Mouse (Mus musculus): ENCODE measurements around the gene Clec14a. TPM values are rescaled to one million over a fixed set of nuclear protein-coding genes. Genes with fewer than 3 reads are reported as not detected.
"Not testable (repeated sequence)": the region's sequence is repeated elsewhere in the genome, so short reads cannot be mapped to it uniquely, and the experiment has no call there.

Clec14a gene
- under 1 TPM in 1 of 26 experiments, not detected in 25; 0.47 TPM for total RNA-seq (2018; cell fraction: chromatin; rRNA removed)
- total RNA-seq (2018; cell fraction: cytosol; rRNA removed): not detected
- not detected for total RNA-seq (2018; cell fraction: nucleus; rRNA removed)
- polyA plus RNA-seq (2018): not detected in 3 replicates

GRCm38 (mm10) chr12:58268563-58269501 lies at the start of gene Clec14a:
Clec14a (minus strand) TSS chr12:58269290.
- 31% methylated on average over 32 of the region's 32 CpGs for whole genome bisulfite sequencing (ENCODE audit: missing documents)
- Histone ChIP-seq H3K36me3 (ENCODE audit: inconsistent target) (no peaks in the 10 kb centered on the region), H3K27ac (no peak within 1 kb of the TSS), H3K79me2 (ENCODE audit: inconsistent target) (no peaks in the 10 kb centered on the region), H3K4me3 (ENCODE audit: inconsistent target) (no peak within 1 kb of the TSS)

DNA sequence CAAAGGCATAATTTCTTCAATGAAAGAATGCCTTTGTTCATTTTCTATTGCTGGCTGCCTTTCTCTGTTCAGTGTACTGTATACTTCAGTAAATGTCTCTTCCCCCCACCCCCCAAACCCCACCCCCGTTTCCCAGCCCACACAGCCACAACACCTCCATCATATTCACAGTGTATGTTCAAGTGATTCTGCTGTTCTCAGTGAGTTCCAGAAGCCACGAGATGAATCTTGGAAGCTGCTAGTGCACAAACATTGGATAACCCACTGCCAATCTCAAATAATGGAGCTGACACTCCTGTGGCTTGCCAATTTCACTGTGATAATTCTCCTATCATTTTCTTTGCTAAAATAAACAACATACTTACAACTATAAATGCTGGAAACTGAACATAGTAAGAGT lies 38.7 kb upstream of the Clec14a start:
- H3K36me3 ChIP-seq (ENCODE audit: inconsistent target): no peaks in the 10 kb centered on the region
- no peaks in the 10 kb centered on the region for H3K79me2 ChIP-seq (ENCODE audit: inconsistent target)
- H3K27ac ChIP-seq: no peak overlapping the region
- no peak overlapping the region for H3K4me3 ChIP-seq (ENCODE audit: inconsistent target)
- 75% methylated on average over 1 of the region's 2 CpGs for WGBS (ENCODE audit: missing documents)

- 22% methylated on average over 5 of the region's 8 CpGs for whole genome bisulfite sequencing (ENCODE audit: missing documents)
- H3K27ac ChIP-seq; H3K36me3 ChIP-seq (ENCODE audit: inconsistent target); H3K79me2 ChIP-seq (ENCODE audit: inconsistent target); H3K4me3 ChIP-seq (ENCODE audit: inconsistent target): not testable (repeated sequence)
These were observed 37.3 kb upstream of the Clec14a start for GRCm38 (mm10) chr12:58306402-58306801.

DNA sequence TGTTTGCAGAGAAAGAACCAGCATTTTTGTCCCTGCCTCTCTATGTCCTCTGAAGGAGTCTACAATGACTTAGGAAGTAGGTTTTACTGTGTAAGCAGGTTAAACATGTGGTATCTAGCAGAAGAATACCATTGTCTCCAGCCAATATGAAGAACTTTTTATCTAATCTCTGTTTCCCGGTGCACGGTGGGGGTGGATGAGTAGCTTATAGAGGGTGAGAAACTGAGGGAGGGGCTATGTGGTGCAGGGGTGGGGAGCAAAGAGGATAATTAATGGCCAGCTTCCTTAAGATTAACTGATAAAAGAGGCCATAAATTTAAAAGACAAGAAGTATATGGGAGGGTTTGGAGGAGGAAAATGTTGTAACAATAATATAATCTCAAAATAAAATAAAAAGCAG lies 36.5 kb upstream of the Clec14a start:
- H3K4me3 ChIP-seq (ENCODE audit: inconsistent target): no peak overlapping the region
- no peaks in the 10 kb centered on the region for H3K36me3 ChIP-seq (ENCODE audit: inconsistent target)
- no peak overlapping the region for H3K27ac ChIP-seq
- WGBS (ENCODE audit: missing documents): 9% methylated on average over 2 of the region's 2 CpGs
- no peaks in the 10 kb centered on the region for H3K79me2 ChIP-seq (ENCODE audit: inconsistent target)

DNA sequence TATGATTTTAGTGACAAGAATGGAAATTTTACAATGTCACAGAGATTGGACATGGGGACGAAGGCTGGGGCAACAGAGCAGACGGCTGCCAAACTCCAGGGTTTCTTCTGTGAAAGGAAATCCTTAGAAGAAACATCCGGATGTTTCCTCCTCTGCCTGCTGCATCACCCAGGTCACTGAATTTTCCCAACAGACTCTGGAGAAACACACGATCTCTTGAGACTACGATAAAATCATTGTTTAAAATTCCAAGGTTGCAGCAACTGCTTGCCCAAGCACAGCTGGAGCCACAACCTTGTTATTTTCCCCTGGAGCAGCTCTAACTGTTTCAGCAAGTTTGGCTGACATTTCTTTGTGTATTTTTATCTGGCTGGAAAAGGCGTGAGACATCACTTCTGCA lies 27.9 kb upstream of the Clec14a start:
- WGBS (ENCODE audit: missing documents): 94% methylated on average over 6 of the region's 6 CpGs
- Histone ChIP-seq H3K27ac (no peak overlapping the region), H3K36me3 (ENCODE audit: inconsistent target) (no peaks in the 10 kb centered on the region), H3K4me3 (ENCODE audit: inconsistent target) (no peak overlapping the region), H3K79me2 (ENCODE audit: inconsistent target) (no peaks in the 10 kb centered on the region)

- H3K79me2 ChIP-seq (ENCODE audit: inconsistent target): no peaks in the 10 kb centered on the region
- no peak overlapping the region for H3K27ac ChIP-seq
- 95% methylated on average over 3 of the region's 3 CpGs for WGBS (ENCODE audit: missing documents)
- H3K36me3 ChIP-seq (ENCODE audit: inconsistent target): no peaks in the 10 kb centered on the region
- no peak overlapping the region for H3K4me3 ChIP-seq (ENCODE audit: inconsistent target)
These were observed 16.8 kb upstream of the Clec14a start for GRCm38 (mm10) chr12:58285912-58286311.

- Histone ChIP-seq H3K79me2 (ENCODE audit: inconsistent target) (no peaks in the 10 kb centered on the region), H3K36me3 (ENCODE audit: inconsistent target) (no peaks in the 10 kb centered on the region), H3K27ac (no peak overlapping the region), H3K4me3 (ENCODE audit: inconsistent target) (no peak overlapping the region)
- WGBS (ENCODE audit: missing documents): 89% methylated on average over 6 of the region's 6 CpGs
These were observed 1.4 kb upstream of the Clec14a start for GRCm38 (mm10) chr12:58270520-58270919.

DNA sequence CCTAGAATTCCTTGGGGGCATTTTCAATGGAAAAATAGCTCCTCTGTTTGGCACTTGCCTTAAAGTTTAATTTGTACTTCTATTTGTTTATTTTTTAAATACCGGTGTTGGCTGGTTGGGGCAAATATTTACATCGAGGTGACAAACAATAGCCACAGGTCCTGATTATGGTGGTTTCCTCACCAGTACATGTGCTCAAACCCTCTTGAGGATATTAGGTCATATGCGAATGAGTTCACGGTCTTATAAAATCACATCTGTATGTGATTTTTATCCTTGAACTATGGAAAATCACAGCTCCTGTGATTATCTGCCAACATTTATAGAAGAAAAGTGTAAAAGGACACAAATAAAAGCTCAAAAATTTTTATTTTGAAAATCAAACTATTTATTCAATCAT lies 415 bp upstream of the Clec14a start:
- Histone ChIP-seq H3K4me3 (ENCODE audit: inconsistent target) (no peak overlapping the region), H3K27ac (no peak overlapping the region), H3K79me2 (ENCODE audit: inconsistent target) (no peaks in the 10 kb centered on the region), H3K36me3 (ENCODE audit: inconsistent target) (no peaks in the 10 kb centered on the region)
- 96% methylated on average over 4 of the region's 4 CpGs for WGBS (ENCODE audit: missing documents)

GRCm38 (mm10) chr12:58268186-58268562 lies 916 bp downstream of the Clec14a start:
- Histone ChIP-seq H3K27ac (no peak overlapping the region), H3K4me3 (ENCODE audit: inconsistent target) (no peak overlapping the region), H3K79me2 (ENCODE audit: inconsistent target) (no peaks in the 10 kb centered on the region), H3K36me3 (ENCODE audit: inconsistent target) (no peaks in the 10 kb centered on the region)
- WGBS (ENCODE audit: missing documents): 5% methylated on average over 15 of the region's 15 CpGs

DNA sequence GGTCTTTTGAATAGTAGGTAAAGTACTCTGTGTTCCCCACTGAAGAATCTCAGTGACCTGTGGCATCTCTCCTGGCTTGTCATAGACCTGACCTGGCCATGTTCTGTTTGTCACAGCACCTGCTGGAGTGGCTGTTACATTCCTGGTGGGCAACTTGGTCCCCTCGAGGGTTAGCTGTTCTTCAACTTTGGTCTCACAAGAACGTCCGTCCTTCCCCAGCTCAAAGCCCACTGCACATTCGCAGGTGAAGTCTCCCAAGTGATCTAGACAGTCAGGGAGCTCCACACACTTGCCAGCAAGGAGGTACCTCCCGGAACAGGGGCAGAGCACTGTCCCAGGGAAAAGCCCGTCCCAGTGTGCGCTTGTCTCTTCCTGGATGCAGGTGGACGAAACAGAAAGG lies 1.3 kb downstream of the Clec14a start:
- H3K27ac ChIP-seq: no peak overlapping the region
- no peaks in the 10 kb centered on the region for H3K79me2 ChIP-seq (ENCODE audit: inconsistent target)
- no peak overlapping the region for H3K4me3 ChIP-seq (ENCODE audit: inconsistent target)
- 12% methylated on average over 8 of the region's 8 CpGs for WGBS (ENCODE audit: missing documents)
- no peaks in the 10 kb centered on the region for H3K36me3 ChIP-seq (ENCODE audit: inconsistent target)

- Histone ChIP-seq H3K4me3 (ENCODE audit: inconsistent target) (no peak overlapping the region), H3K36me3 (ENCODE audit: inconsistent target) (no peaks in the 10 kb centered on the region), H3K27ac (no peak overlapping the region), H3K79me2 (ENCODE audit: inconsistent target) (no peaks in the 10 kb centered on the region)
- WGBS (ENCODE audit: missing documents): 88% methylated on average over 1 of the region's 1 CpGs
These were observed 17.2 kb downstream of the Clec14a start for GRCm38 (mm10) chr12:58251901-58252300.

DNA sequence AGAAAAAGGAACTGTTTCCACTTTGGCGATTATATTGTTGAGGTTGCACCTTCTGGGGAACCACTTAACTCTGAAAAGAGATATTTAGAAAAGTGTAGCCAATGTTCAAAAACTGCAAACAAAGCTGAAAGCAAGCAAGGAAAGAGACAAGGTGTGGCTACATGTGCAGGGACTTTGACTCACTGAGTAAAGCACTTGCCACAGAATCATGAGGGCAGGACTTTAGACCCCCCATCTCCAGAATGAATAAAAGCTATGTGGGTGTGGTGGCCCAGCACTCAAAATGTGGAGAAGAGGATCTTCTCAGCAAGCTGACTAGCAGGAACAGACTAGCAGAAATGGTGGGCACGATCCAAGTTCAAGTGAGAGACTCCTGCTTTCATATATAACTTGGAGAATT lies 36.6 kb downstream of the Clec14a start:
- WGBS (ENCODE audit: missing documents): 71% methylated on average over 2 of the region's 2 CpGs
- no peak overlapping the region for H3K27ac ChIP-seq

GRCm38 (mm10) chr12:58225644-58226043 lies 43.4 kb downstream of the Clec14a start:
- H3K36me3 ChIP-seq (ENCODE audit: inconsistent target): no peaks in the 10 kb centered on the region
- 93% methylated on average over 5 of the region's 5 CpGs for WGBS (ENCODE audit: missing documents)
- no peak overlapping the region for H3K27ac ChIP-seq
- no peak overlapping the region for H3K4me3 ChIP-seq (ENCODE audit: inconsistent target)
- H3K79me2 ChIP-seq (ENCODE audit: inconsistent target): no peaks in the 10 kb centered on the region

More for the DNA sequence above, 36.6 kb downstream of the Clec14a start:
- Histone ChIP-seq H3K36me3 (ENCODE audit: inconsistent target) (no peaks in the 10 kb centered on the region), H3K4me3 (ENCODE audit: inconsistent target) (no peak overlapping the region), H3K79me2 (ENCODE audit: inconsistent target) (no peaks in the 10 kb centered on the region)

DNA sequence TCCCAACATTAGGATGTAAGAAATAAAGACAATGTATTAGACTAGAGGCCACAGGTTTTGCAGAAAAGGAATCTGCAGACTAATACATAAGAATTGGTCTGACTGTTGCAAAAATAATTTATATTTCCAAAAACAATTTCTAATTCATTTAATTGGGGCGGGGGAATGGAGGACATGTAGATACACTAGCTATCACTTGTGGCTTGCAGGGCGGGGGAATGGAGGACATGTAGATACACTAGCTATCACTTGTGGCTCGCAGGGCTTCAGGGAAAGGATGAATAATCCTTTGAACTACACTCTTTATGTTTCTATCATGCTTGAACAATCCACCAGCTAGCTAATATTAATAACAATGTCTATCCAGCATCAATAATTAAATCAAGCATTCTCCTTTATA lies 50.0 kb downstream of the Clec14a start:
- H3K4me3 ChIP-seq (ENCODE audit: inconsistent target): no peak overlapping the region
- WGBS (ENCODE audit: missing documents): 82% methylated on average over 3 of the region's 3 CpGs

GRCm38 (mm10) chr12:58216218-58216617 lies 52.9 kb downstream of the Clec14a start:
- Histone ChIP-seq H3K27ac (no peak overlapping the region), H3K79me2 (ENCODE audit: inconsistent target) (no peaks in the 10 kb centered on the region), H3K36me3 (ENCODE audit: inconsistent target) (no peaks in the 10 kb centered on the region), H3K4me3 (ENCODE audit: inconsistent target) (no peak overlapping the region)
- WGBS (ENCODE audit: missing documents): 33% methylated on average over 2 of the region's 2 CpGs

More for the DNA sequence above, 50.0 kb downstream of the Clec14a start:
- no peaks in the 10 kb centered on the region for H3K36me3 ChIP-seq (ENCODE audit: inconsistent target)
- H3K27ac ChIP-seq: no peak overlapping the region
- H3K79me2 ChIP-seq (ENCODE audit: inconsistent target): no peaks in the 10 kb centered on the region

Measured in macrophage (primary cell).